Mouse (Mus musculus) ES-E14 (cell line): ENCODE data around the gene C1ra.

Experiments used
- CHD2 ChIP-seq: IDR thresholded peaks from 2 replicates; pipeline ENCODE4 v1.6.1; 2014; ENCODE audit warnings: mild to moderate bottlenecking, low read depth, low read length, inconsistent platforms
- MAFK ChIP-seq: IDR thresholded peaks from 2 replicates; pipeline ENCODE4 v1.6.1; 2014; ENCODE audit warnings: mild to moderate bottlenecking, low read depth, low read length, inconsistent platforms; ENCODE audit not compliant: insufficient read depth

GRCm38 (mm10) chr6:124552766-124553165 lies 40.6 kb downstream of the C1ra start:
- TF ChIP-seq MAFK (no peak), CHD2 (no peak)
